Mouse (Mus musculus) ES-E14 (cell line): ENCODE measurements around the gene Foxa1. TPM values are rescaled to one million over a fixed set of nuclear protein-coding genes. Genes with fewer than 3 reads are reported as not detected.

Experiments
- DNase-seq: peaks from one replicate; pipeline ENCODE4 v3.0.0-alpha.2; 2013; ENCODE audit warnings: low read depth, low spot score
- H3K27ac ChIP-seq: 2 replicates; pipeline ENCODE4 v1.5.1; 2012; ENCODE audit warnings: low read depth, mild to moderate bottlenecking, low read length, moderate library complexity, mixed read lengths; ENCODE audit not compliant: poor library complexity, insufficient read depth, severe bottlenecking
- H3K36me3 ChIP-seq: 2 replicates; pipeline ENCODE4 v1.6.1; 2012; ENCODE audit warnings: mild to moderate bottlenecking, low read length, moderate library complexity, mixed read lengths; ENCODE audit not compliant: control insufficient read depth, poor library complexity, insufficient read depth, severe bottlenecking
- H3K4me1 ChIP-seq, 2 experiments: fragments of 150-350 bp in 1 of 2; sonication (generic) in 1 of 2; 2 replicates each; pipeline ENCODE4 v1.6.1; 2012; ENCODE audit warnings: low read length in 2 of 2, mild to moderate bottlenecking in 1 of 2, mixed read lengths in 1 of 2; ENCODE audit not compliant: control insufficient read depth in 2 of 2, insufficient read depth in 2 of 2, poor library complexity in 1 of 2
- H3K4me3 ChIP-seq, 2 experiments: fragments of 150-350 bp in 1 of 2; sonication (generic) in 1 of 2; 2 replicates each; pipeline ENCODE4 v1.5.1; 2012; ENCODE audit warnings: low read length in 2 of 2, low read depth in 1 of 2, mild to moderate bottlenecking in 1 of 2, mixed read lengths in 1 of 2; ENCODE audit not compliant: insufficient read depth in 1 of 2, poor library complexity in 1 of 2, severe bottlenecking in 1 of 2
- H3K9ac ChIP-seq: 2 replicates; pipeline ENCODE4 v1.6.1; 2012; ENCODE audit warnings: low read depth, mild to moderate bottlenecking, low read length, mixed read lengths; ENCODE audit not compliant: poor library complexity, insufficient read depth, severe bottlenecking
- H3K9me3 ChIP-seq: fragments of 150-350 bp; sonication (generic); 2 replicates; pipeline ENCODE4 v1.6.1; 2012; ENCODE audit warnings: low read depth, mild to moderate bottlenecking, low read length; ENCODE audit not compliant: control insufficient read depth, insufficient read depth
- CHD2 ChIP-seq: IDR thresholded peaks from 2 replicates; pipeline ENCODE4 v1.6.1; 2014; ENCODE audit warnings: mild to moderate bottlenecking, low read depth, low read length, inconsistent platforms
- HCFC1 ChIP-seq: IDR thresholded peaks from 2 replicates; pipeline ENCODE4 v1.6.1; 2012; ENCODE audit warnings: low read length, inconsistent platforms, borderline replicate concordance; ENCODE audit not compliant: insufficient read depth
- MAFK ChIP-seq: IDR thresholded peaks from 2 replicates; pipeline ENCODE4 v1.6.1; 2014; ENCODE audit warnings: mild to moderate bottlenecking, low read depth, low read length, inconsistent platforms; ENCODE audit not compliant: insufficient read depth
- ZC3H11A ChIP-seq: IDR thresholded peaks from 2 replicates; pipeline ENCODE4 v1.6.1; 2012; ENCODE audit warnings: low read depth, mild to moderate bottlenecking, inconsistent platforms, low read length, borderline replicate concordance
- ZNF384 ChIP-seq: IDR thresholded peaks from 2 replicates; pipeline ENCODE4 v1.6.1; 2012; ENCODE audit warnings: low read depth, low read length, inconsistent platforms
- in situ Hi-C, 2 experiments: fragments of 600-800 bp; cut with MboI; formaldehyde crosslinking; loops; one replicate each; pipeline ENCODE4 v1.15.1; 2025; ENCODE audit warnings: low sequenced_read_pairs in 2 of 2, inconsistent platforms in 1 of 2; ENCODE audit not compliant: unreplicated experiment in 2 of 2
- total RNA-seq: library from RNA; depleted of rRNA; stranded (reverse); fragments of 300-350 nt; gene quantifications from 2 replicates; pipeline ENCODE4 v1.2.3, GENCODE M21; 2012

Foxa1 gene
- total RNA-seq, 1 experiment, result 0.36 TPM

DNA sequence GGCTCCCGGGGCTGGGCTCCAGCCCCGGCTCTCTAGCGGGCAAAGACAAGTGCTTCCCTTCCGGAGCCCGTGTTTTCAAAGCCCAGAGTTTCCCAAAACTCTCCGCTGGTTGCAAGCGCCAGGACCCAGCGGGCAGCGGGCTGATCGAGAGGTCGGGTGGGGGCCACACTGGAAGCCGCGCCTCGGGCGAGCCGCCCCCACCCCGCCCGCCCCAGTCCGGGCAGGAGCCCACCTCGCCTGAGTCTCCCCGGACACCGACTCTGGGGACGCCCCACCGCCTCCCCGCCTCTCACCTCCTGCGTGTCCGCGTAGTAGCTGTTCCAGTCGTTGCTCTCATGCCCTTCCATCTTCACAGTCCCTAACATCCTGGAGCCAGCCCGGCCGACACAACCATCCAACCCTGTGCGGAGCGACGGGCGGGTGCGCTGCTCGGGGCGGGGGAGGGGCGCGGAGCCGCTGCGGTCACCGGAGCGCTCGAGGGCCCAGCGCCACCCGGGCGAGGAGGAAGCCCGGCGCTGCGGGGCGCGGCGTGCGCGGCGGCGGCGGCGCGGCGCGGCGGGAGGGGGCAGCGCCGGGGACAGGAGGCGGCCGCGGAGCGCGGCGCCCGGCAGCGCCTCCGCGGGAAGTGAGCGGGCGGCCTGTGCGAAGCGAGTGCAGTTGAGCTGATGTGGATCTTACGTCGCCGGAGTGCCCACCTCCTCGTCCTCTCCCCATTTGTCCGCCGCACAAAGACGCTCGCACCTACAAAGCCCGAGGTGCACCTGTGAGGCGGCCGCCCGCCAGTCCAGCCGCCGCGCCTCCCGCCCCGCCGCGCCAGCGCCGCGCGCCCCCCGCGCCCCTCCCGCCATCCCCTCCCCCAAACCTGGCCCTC is 1.1 kb downstream of the Foxa1 start:
- Histone ChIP-seq H3K4me1 (peaks cover 0 to 13% of the 10 kb centered on the region in 2 experiments; a peak in 1 of 4 replicates), H3K9me3 (no peaks in the 10 kb centered on the region), H3K27ac (no peak overlapping the region), H3K36me3 (no peaks in the 10 kb centered on the region), H3K4me3 (peak overlapping the region; percentile 57 to 68), H3K9ac (peak overlapping the region; percentile 58; the same call in 1 of the 2 replicates)
- no peak for DNase-seq
- in situ Hi-C loops, result loop anchor here (5.0 to 10.0 kb wide), 3 partner anchors 669 to 931 kb away; partner anchors contain the start of genes Nkx2-9 (in 1 of the 2) and Sstr1 (in 1 of the 2)
- TF ChIP-seq HCFC1 (no peak), ZC3H11A (no peak), CHD2 (no peak), ZNF384 (no peak), MAFK (no peak)

DNA sequence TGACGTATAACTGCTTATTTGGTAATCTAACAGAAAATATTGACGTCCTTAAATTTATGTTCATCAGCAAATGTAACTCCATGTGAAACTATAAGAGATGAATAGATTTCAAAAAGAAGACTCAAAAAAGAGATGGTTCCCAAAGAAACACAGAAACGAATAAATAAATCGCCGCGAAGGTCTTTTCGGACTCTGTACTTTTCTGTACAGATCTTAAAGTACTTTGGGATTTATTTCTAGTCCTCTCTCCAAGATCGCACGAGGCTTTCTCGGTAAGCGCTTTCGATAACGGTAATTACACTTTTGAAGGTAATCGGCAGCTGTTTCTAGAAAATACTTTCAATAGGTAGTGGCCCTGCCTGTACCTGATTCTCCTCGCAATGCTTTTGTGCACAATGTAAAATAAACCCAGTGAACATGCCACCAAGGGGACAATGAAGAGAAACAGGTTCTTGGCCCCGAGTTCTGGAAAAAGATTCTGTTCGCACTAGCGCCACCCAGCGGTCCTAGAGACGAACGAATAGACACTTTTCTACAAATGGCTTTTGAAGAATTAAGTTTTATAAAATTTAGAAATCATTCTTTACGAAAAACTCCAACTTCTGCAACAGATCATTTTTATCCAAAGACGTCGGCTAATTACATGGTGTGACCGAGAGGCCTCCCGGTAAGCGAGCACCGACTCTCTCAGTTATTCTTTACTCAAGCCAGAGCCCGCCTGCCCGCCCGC is 1.9 kb downstream of the Foxa1 start:
- in situ Hi-C loops, result loop anchor here (5.0 to 10.0 kb wide), 6 partner anchors 263 to 1008 kb away; partner anchors contain the start of genes Nkx2-9 (in 2 of the 2), Nkx2-1 (in 1 of the 2) and Sstr1 (in 1 of the 2)
- Histone ChIP-seq H3K4me1 (peaks cover 0 to 13% of the 10 kb centered on the region in 2 experiments; a peak in 1 of 4 replicates), H3K4me3 (peak overlapping the region; percentile 57 to 68), H3K36me3 (no peaks in the 10 kb centered on the region), H3K9me3 (no peaks in the 10 kb centered on the region), H3K27ac (no peak overlapping the region), H3K9ac (no peak overlapping the region)
- TF ChIP-seq ZC3H11A (no peak), HCFC1 (no peak), MAFK (no peak), CHD2 (no peak), ZNF384 (no peak)
- DNase-seq, result peak; percentile 86

DNA sequence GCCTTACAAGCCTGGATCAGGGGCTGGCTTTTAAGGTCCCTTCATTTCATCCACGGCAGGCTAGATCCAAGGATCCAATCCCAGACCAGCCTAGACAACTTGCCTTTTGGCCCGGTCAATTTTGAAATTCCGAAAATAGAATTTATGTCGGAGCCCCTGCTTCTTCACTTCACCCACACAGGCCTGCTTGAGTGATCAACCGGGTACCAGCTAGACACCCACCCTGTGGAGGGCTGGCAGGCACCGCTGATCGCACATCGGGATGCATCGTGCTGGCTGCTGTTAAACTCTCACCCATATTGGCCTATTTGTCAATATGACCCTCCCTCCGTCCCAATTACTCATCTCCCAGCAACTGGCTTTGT is 3.1 kb downstream of the Foxa1 start:
- H3K27ac ChIP-seq, result no peak overlapping the region
- TF ChIP-seq ZNF384 (no peak), ZC3H11A (no peak), MAFK (no peak), HCFC1 (no peak), CHD2 (no peak)
- H3K9ac ChIP-seq, result no peak overlapping the region
- H3K36me3 ChIP-seq, result no peaks in the 10 kb centered on the region
- no peak overlapping the region for H3K4me3 ChIP-seq
- no peak for DNase-seq
- in situ Hi-C loops, result loop anchor here (5.0 to 10.0 kb wide), 5 partner anchors 261 to 1006 kb away; partner anchors contain the start of genes Nkx2-9 (in 2 of the 2), Nkx2-1 (in 1 of the 2) and Sstr1 (in 1 of the 2)
- H3K9me3 ChIP-seq, result no peaks in the 10 kb centered on the region
- H3K4me1 ChIP-seq, result peaks cover 0 to 5% of the 10 kb centered on the region in 2 experiments; a peak in 1 of 4 replicates

DNA sequence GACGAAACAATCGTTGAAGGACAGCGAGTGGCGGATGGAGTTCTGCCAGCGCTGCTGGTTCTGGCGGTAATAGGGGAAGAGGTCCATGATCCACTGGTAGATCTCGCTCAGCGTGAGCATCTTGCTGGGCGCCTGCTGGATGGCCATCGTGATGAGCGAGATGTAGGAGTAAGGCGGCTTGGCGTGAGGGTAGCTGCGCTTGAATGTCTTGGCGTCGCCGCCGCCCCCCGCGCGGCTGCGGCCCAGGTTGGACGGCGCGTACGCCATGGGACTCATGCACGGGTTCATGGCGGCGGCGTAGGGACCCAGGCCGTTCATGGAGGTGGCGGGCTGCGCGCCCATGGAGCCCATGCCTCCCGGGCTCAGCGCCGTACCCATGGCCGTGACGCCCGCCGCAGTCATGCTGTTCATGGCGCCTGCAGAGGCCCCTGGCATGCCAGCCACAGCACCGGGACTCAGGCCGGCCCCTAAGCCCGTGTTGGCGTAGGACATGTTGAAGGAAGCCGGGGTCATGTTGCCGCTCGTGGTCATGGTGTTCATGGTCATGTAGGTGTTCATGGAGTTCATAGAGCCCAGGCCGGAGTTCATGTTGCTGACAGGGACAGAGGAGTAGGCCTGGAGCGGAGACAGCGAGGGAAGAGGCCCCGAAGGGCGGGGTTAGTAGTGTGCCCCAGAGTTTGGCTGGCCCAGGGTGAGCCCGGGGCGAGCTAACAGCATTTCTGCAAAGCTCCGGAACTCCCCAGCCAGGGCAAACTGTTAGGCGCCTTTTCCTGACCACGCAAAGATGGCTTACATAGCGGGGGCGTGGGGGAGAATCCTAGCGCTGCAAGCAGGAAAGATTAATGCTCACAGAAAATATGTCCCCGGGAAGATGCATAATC is 3.7 kb downstream of the Foxa1 start:
- Histone ChIP-seq H3K36me3 (no peaks in the 10 kb centered on the region), H3K4me1 (peaks cover 0 to 2% of the 10 kb centered on the region in 2 experiments; a peak in 1 of 4 replicates), H3K9ac (no peak overlapping the region), H3K9me3 (no peaks in the 10 kb centered on the region), H3K4me3 (peak overlapping the region; percentile 30 to 54), H3K27ac (no peak overlapping the region)
- in situ Hi-C loops, result loop anchor here (5.0 to 10.0 kb wide), 5 partner anchors 261 to 1006 kb away; partner anchors contain the start of genes Nkx2-9 (in 2 of the 2), Nkx2-1 (in 1 of the 2) and Sstr1 (in 1 of the 2)
- TF ChIP-seq HCFC1 (no peak), ZC3H11A (no peak), ZNF384 (no peak), MAFK (no peak), CHD2 (no peak)
- no peak for DNase-seq
